Mouse (Mus musculus): Measurements from ENCODE around the gene Pold3. TPM values are rescaled to one million over a fixed set of nuclear protein-coding genes. Genes with fewer than 3 reads are reported as not detected.

The Pold3 gene
- 15.6 and 27.5 TPM in 2 replicates for polyA plus RNA-seq (2015; fragmentation: Nextera tagmentation; extraction: Ambion mirVana)

DNA sequence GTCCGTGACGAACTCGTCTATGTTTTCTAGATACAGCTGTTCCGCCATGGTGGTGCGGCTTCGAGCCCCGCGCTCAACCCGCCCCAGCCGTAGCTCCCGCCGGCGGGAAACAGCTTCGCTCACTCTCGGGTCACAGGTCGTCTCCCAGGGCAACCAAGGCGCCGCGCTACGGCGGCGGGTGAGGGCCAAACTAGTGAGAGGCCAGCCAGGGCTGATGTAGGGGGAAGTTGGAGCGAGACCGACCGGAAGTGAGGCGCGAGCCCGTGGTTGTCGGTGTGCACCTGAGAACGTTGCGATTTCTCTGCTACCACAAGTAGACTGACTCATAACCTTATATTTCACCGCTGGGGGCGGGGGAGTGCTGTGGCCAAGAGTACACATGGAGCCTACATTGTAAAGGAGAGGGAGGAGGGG lies at the start of gene Pold3:
TSS of gene Pold3 (minus strand) at position 190 of the 414 bp plus-strand sequence.

DNA sequence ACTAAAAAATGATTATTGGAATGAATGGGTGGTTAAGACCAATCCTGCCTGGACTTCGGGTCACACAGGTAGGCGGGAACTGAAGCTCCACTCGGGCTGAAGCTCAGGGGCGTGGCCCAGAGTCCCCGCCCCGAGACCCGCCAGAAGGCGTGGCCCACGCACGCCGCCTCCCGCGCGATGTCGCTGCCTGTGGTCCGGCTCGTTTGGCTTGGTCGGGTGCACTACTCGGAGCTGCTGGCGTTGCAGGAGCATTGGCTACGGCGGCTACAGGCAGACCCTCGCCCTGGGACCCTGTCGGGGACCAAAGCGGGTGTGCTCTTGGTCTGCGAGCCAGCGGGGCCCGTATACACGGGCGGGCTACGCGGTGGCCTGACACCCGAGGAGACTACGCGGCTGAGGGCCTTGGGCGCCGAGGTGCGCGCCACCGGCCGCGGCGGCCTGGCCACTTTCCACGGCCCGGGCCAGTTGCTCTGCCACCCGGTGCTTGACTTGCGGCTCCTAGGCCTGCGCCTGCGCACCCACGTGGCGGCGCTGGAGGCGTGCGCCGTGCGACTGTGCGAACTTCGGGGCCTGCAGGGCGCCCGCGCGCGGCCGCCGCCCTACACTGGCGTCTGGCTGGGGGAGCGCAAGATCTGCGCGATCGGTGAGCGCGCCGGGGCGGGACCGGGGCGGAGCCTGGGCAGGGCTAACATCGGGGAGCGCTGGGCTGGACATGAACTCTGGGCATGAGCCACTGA lies 37.9 kb upstream of the Pold3 start, which contains the start of gene Lipt2:
TSS of gene Lipt2 (plus strand) at position 173 of the 737 bp plus-strand sequence.

Other genes starting within 250 kb of the Pold3 start
- gene Rnf169, start 141.1 kb downstream of the Pold3 start, polyA plus RNA-seq (2015; fragmentation: Nextera tagmentation; extraction: Ambion mirVana): 2.7 and 2.9 TPM in 2 replicates
- 0.24 TPM in 1 of 2 replicates, not detected in the other for gene Chrdl2, start 115.4 kb downstream of the Pold3 start, polyA plus RNA-seq (2015; fragmentation: Nextera tagmentation; extraction: Ambion mirVana)
- gene Lipt2, start 37.7 kb upstream of the Pold3 start, polyA plus RNA-seq (2015; fragmentation: Nextera tagmentation; extraction: Ambion mirVana): 14.0 and 17.5 TPM in 2 replicates
- gene Kcne3, start 54.9 kb upstream of the Pold3 start, polyA plus RNA-seq (2015; fragmentation: Nextera tagmentation; extraction: Ambion mirVana): 6.1 and 8.0 TPM in 2 replicates
- 2.0 and 5.6 TPM in 2 replicates for gene Pgm2l1, start 105.8 kb upstream of the Pold3 start, polyA plus RNA-seq (2015; fragmentation: Nextera tagmentation; extraction: Ambion mirVana)
- gene P4ha3, start 164.0 kb upstream of the Pold3 start, polyA plus RNA-seq (2015; fragmentation: Nextera tagmentation; extraction: Ambion mirVana): 2.3 and 3.8 TPM in 2 replicates